Mouse (Mus musculus) MEL (cell line): ENCODE results near the gene Psmb4. TPM values are rescaled to one million over a fixed set of nuclear protein-coding genes. Genes with fewer than 3 reads are reported as not detected.

Experiments used
- DNase-seq: peaks from one replicate; pipeline ENCODE4 v3.0.0; 2011; ENCODE audit warnings: low read depth, low spot score
- H3K27ac ChIP-seq: 2 replicates; pipeline ENCODE4 v1.5.1; 2012; ENCODE audit warnings: low read depth, mild to moderate bottlenecking, control low read depth, low read length, moderate library complexity; ENCODE audit not compliant: control insufficient read depth
- H3K27me3 ChIP-seq, 2 experiments: fragments of 150-350 bp in 1 of 2; sonication (generic) in 1 of 2; 2 replicates each; pipeline ENCODE4 v1.6.1; 2012; ENCODE audit warnings: low read length in 2 of 2, mild to moderate bottlenecking in 2 of 2, improper control_type of control experiment in 1 of 2, moderate library complexity in 1 of 2; ENCODE audit not compliant: insufficient read depth in 2 of 2, control insufficient read depth in 1 of 2
- H3K36me3 ChIP-seq, 2 experiments: 2 replicates each; pipeline ENCODE4 v1.6.1; 2012 to 2014; ENCODE audit warnings: low read length in 2 of 2, improper control_type of control experiment in 1 of 2, inconsistent platforms in 1 of 2, mild to moderate bottlenecking in 1 of 2; ENCODE audit not compliant: insufficient read depth in 2 of 2, control insufficient read depth in 1 of 2
- H3K4me1 ChIP-seq, 2 experiments: fragments of 150-350 bp in 1 of 2; sonication (generic) in 1 of 2; 2 replicates each; pipeline ENCODE4 v1.6.1; 2012; ENCODE audit warnings: low read length in 2 of 2, improper control_type of control experiment in 1 of 2, mild to moderate bottlenecking in 1 of 2; ENCODE audit not compliant: insufficient read depth in 2 of 2, control insufficient read depth in 1 of 2
- H3K4me3 ChIP-seq, 2 experiments: fragments of 150-350 bp in 1 of 2; sonication (generic) in 1 of 2; 2 replicates each; pipeline ENCODE4 v1.5.1; 2012; ENCODE audit warnings: low read depth in 2 of 2, low read length in 2 of 2, mild to moderate bottlenecking in 2 of 2, moderate library complexity in 2 of 2, control low read depth in 1 of 2, improper control_type of control experiment in 1 of 2; ENCODE audit not compliant: control insufficient read depth in 1 of 2, insufficient read depth in 1 of 2
- H3K79me2 ChIP-seq: 2 replicates; pipeline ENCODE4 v1.6.1; 2012; ENCODE audit warnings: mild to moderate bottlenecking, low read length, moderate library complexity; ENCODE audit not compliant: control insufficient read depth, poor library complexity, insufficient read depth
- H3K9ac ChIP-seq: 2 replicates; pipeline ENCODE4 v1.6.1; 2012; ENCODE audit warnings: low read depth, mild to moderate bottlenecking, control low read depth, low read length, moderate library complexity; ENCODE audit not compliant: control insufficient read depth, poor library complexity, severe bottlenecking
- H3K9me3 ChIP-seq: fragments of 150-350 bp; sonication (generic); replicated peaks from 2 replicates; pipeline ENCODE4 v1.6.1; 2012; ENCODE audit warnings: mild to moderate bottlenecking, low read length, improper control_type of control experiment, moderate library complexity; ENCODE audit not compliant: insufficient read depth
- ELF1 ChIP-seq: IDR thresholded peaks from 2 replicates; pipeline ENCODE4 v1.6.1; 2014; ENCODE audit warnings: low read depth, mild to moderate bottlenecking, inconsistent platforms, low read length, improper control_type of control experiment, moderate library complexity
- EP300 ChIP-seq, 2 experiments: IDR thresholded peaks; 2 replicates each; pipeline ENCODE4 v1.6.1; 2011; ENCODE audit warnings: improper control_type of control experiment in 2 of 2, low read length in 2 of 2, low read depth in 1 of 2, mild to moderate bottlenecking in 1 of 2
- ETS1 ChIP-seq: IDR thresholded peaks from 2 replicates; pipeline ENCODE4 v1.6.1; 2012; ENCODE audit warnings: low read depth, mild to moderate bottlenecking, inconsistent platforms, low read length, improper control_type of control experiment, moderate library complexity
- GABPA ChIP-seq: IDR thresholded peaks from 2 replicates; pipeline ENCODE4 v1.6.1; 2012; ENCODE audit warnings: low read depth, mild to moderate bottlenecking, inconsistent platforms, low read length, improper control_type of control experiment, moderate library complexity
- KAT2A ChIP-seq: conservative IDR thresholded peaks from 2 replicates; pipeline ENCODE4 v1.6.1; 2012; ENCODE audit warnings: low read depth, low read length, improper control_type of control experiment, inconsistent platforms
- MAX ChIP-seq: IDR thresholded peaks from 2 replicates; pipeline ENCODE4 v1.6.1; 2011; ENCODE audit warnings: low read length, improper control_type of control experiment
- NELFE ChIP-seq: IDR thresholded peaks from 2 replicates; pipeline ENCODE4 v1.6.1; 2011; ENCODE audit warnings: low read depth, low read length, improper control_type of control experiment
- POLR2A ChIP-seq, 2 experiments: IDR thresholded peaks; 2 replicates each; pipeline ENCODE4 v1.6.1; 2011 to 2012; ENCODE audit warnings: low read length in 2 of 2, mild to moderate bottlenecking in 2 of 2, control low read depth in 1 of 2, improper control_type of control experiment in 1 of 2, low read depth in 1 of 2, moderate library complexity in 1 of 2; ENCODE audit not compliant: control insufficient read depth in 1 of 2, insufficient read depth in 1 of 2, poor library complexity in 1 of 2
- SMC3 ChIP-seq: IDR thresholded peaks from 2 replicates; pipeline ENCODE4 v1.6.1; 2011; ENCODE audit warnings: low read depth, low read length, improper control_type of control experiment
- TAL1 ChIP-seq: IDR thresholded peaks from 2 replicates; pipeline ENCODE4 v1.6.1; 2012; ENCODE audit warnings: mild to moderate bottlenecking, inconsistent platforms, low read length, moderate library complexity, mixed read lengths
- TBP ChIP-seq: IDR thresholded peaks from 2 replicates; pipeline ENCODE4 v1.8.0; 2011; ENCODE audit warnings: low read depth, low read length, improper control_type of control experiment
- TCF12 ChIP-seq: IDR thresholded peaks from 2 replicates; pipeline ENCODE4 v1.6.1; 2014; ENCODE audit warnings: low read depth, mild to moderate bottlenecking, inconsistent platforms, low read length, improper control_type of control experiment, moderate library complexity
- USF1 ChIP-seq: IDR thresholded peaks from 2 replicates; pipeline ENCODE4 v1.6.1; 2014; ENCODE audit warnings: low read depth, mild to moderate bottlenecking, inconsistent platforms, low read length, improper control_type of control experiment, moderate library complexity
- ZKSCAN1 ChIP-seq: IDR thresholded peaks from 2 replicates; pipeline ENCODE4 v1.6.1; 2012; ENCODE audit warnings: low read depth, mild to moderate bottlenecking, inconsistent platforms, low read length, improper control_type of control experiment, moderate library complexity
- ZMIZ1 ChIP-seq: IDR thresholded peaks from 2 replicates; pipeline ENCODE4 v1.6.1; 2012; ENCODE audit warnings: low read depth, mild to moderate bottlenecking, inconsistent platforms, low read length, improper control_type of control experiment, moderate library complexity
- ZNF384 ChIP-seq: IDR thresholded peaks from 2 replicates; pipeline ENCODE4 v1.6.1; 2012; ENCODE audit warnings: low read depth, mild to moderate bottlenecking, inconsistent platforms, low read length, improper control_type of control experiment
- polyA plus RNA-seq, 2 experiments: library from polyadenylated mRNA; stranded (reverse) in 1 of 2; unstranded in 1 of 2; fragments of >175 nt in 1 of 2; fragments of >200 nt in 1 of 2; gene quantifications; 2 replicates each; pipeline versions ENCODE4 v1.2.1 to v1.2.4; 2012; ENCODE audit warnings: low replicate concordance in 2 of 2, low read depth in 1 of 2; ENCODE audit not compliant: insufficient read length in 2 of 2, insufficient read depth in 1 of 2, missing spikeins in 1 of 2
- total RNA-seq: library from RNA; depleted of rRNA; stranded (reverse); fragments of 300-350 nt; gene quantifications from 2 replicates; pipeline ENCODE4 v1.2.3, GENCODE M21; 2012

Gene Psmb4
- total and polyA plus RNA-seq, 3 experiments, result 826 to 964 (median 890) TPM

- DNase-seq, result no peak
- no peaks in the 10 kb centered on the region for H3K79me2 ChIP-seq
- H3K9me3 ChIP-seq, result no peaks in the 10 kb centered on the region
- no peak overlapping the region for H3K27ac ChIP-seq
- no peaks in the 10 kb centered on the region for H3K27me3 ChIP-seq
- TF ChIP-seq GABPA (peak; percentile 43; the same call in 1 of the 2 replicates), MAX (no peak)
- peaks cover 0 to 4% of the 10 kb centered on the region in 2 experiments; a peak in 1 of 4 replicates for H3K36me3 ChIP-seq
- H3K4me1 ChIP-seq, result peaks cover 8 to 10% of the 10 kb centered on the region in 2 experiments
- H3K9ac ChIP-seq, result no peak overlapping the region
- H3K4me3 ChIP-seq, result no peak overlapping the region
Measured at GRCm38 (mm10) chr3:94917816-94918361, 31.1 kb upstream of the Psmb4 start.

GRCm38 (mm10) chr3:94915903-94916741 is 29.4 kb upstream of the Psmb4 start:
- no peak for DNase-seq
- H3K27ac ChIP-seq, result no peak overlapping the region
- no peaks in the 10 kb centered on the region for H3K27me3 ChIP-seq
- TF ChIP-seq USF1, result no peak
- TF ChIP-seq TAL1, result peak; percentile 28; the same call in 1 of the 2 replicates
- TF ChIP-seq ETS1, result 0 out of 2 replicates have a peak, but pooled peaks have one; percentile 15
- peak; percentile 46; the same call in 1 of the 2 replicates for TF ChIP-seq TBP
- peak; percentile 44; the same call in 1 of the 2 replicates for TF ChIP-seq TCF12
- TF ChIP-seq, all 39 proteins: peak for 4
- Histone ChIP-seq H3K36me3 (peaks cover 0 to 4% of the 10 kb centered on the region in 2 experiments; a peak in 1 of 4 replicates), H3K9ac (no peak overlapping the region), H3K9me3 (no peaks in the 10 kb centered on the region), H3K79me2 (no peaks in the 10 kb centered on the region), H3K4me1 (peaks cover 8 to 10% of the 10 kb centered on the region in 2 experiments), H3K4me3 (no peak overlapping the region)

GRCm38 (mm10) chr3:94913801-94914200 is 27.0 kb upstream of the Psmb4 start:
- Histone ChIP-seq H3K27ac (no peak overlapping the region), H3K4me1 (peaks cover 4% of the 10 kb centered on the region in 2 experiments; a peak in 3 of 4 replicates), H3K9me3 (no peaks in the 10 kb centered on the region), H3K36me3 (no peaks in the 10 kb centered on the region), H3K4me3 (no peak overlapping the region), H3K27me3 (no peaks in the 10 kb centered on the region), H3K9ac (no peak overlapping the region), H3K79me2 (no peaks in the 10 kb centered on the region)
- TF ChIP-seq TCF12, result no peak
- no peak for TF ChIP-seq POLR2A (IDR thresholded peaks at IDR 0.05; ENCODE audit: control insufficient read depth in 1 of 2, insufficient read depth in 1 of 2, low read depth in 1 of 2, low read length in 2 of 2, poor library complexity in 1 of 2)
- no peak for TF ChIP-seq EP300 (IDR thresholded peaks at IDR 0.05; ENCODE audit: low read depth in 1 of 2, low read length in 2 of 2)
- TF ChIP-seq ELF1, result no peak
- TF ChIP-seq KAT2A, result no peak
- no peak for TF ChIP-seq TBP
- TF ChIP-seq ZNF384, result no peak
- TF ChIP-seq NELFE, result no peak
- TF ChIP-seq SMC3, result no peak
- no peak for TF ChIP-seq MAX
- TF ChIP-seq TAL1, result no peak
- no peak for TF ChIP-seq ZMIZ1
- TF ChIP-seq ZKSCAN1, result no peak
- TF ChIP-seq ETS1, result no peak
- no peak for DNase-seq
